Mouse (Mus musculus): ENCODE results near the gene Pola2.

GRCm38 (mm10) chr19:5937836-5938406 is 26.1 kb downstream of the Pola2 start:
- TF ChIP-seq GATA1 (IDR thresholded peaks at IDR 0.05; ENCODE audit: low read length) (no peak), TAL1 (IDR thresholded peaks at IDR 0.05; ENCODE audit: low read length) (no peak)

Data from erythroblast, embryonic 14.5 days (primary cell).